Mouse (Mus musculus) thymus, postnatal 36 days (tissue): ENCODE results near the gene Lrrc27.

Experiments used
- DNase-seq, 2 experiments: peaks; one replicate each; pipeline ENCODE4 v3.0.0; 2022; ENCODE audit warnings: mixed read lengths in 2 of 2

The Lrrc27 gene

DNA sequence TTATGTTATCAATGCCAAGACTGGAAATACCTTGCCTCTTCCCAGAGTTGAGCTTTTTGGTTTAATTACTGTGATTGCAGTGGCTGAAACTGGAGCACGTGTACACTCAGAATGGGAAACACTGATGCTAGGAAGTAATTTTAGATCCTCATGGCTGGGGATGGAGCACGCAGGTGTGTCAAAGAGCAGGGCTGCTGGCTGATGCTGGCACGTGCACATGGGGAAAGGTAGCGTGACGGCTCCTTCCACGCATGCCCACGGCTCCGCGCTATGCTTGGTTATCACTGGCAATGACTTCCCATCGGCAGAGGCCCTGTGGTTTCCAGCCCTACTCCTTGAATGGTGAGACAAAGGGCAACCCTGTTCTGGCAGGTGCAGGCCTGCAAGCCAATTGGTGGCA is 63.4 kb downstream of the Lrrc27 start:
- DNase-seq = no peak

GRCm38 (mm10) chr7:139277536-139277935 is 64.7 kb downstream of the Lrrc27 start:
- no peak for DNase-seq

GRCm38 (mm10) chr7:139279571-139279970 is 66.8 kb downstream of the Lrrc27 start:
- no peak for DNase-seq

GRCm38 (mm10) chr7:139280044-139280443 is 67.3 kb downstream of the Lrrc27 start:
- DNase-seq = no peak

DNA sequence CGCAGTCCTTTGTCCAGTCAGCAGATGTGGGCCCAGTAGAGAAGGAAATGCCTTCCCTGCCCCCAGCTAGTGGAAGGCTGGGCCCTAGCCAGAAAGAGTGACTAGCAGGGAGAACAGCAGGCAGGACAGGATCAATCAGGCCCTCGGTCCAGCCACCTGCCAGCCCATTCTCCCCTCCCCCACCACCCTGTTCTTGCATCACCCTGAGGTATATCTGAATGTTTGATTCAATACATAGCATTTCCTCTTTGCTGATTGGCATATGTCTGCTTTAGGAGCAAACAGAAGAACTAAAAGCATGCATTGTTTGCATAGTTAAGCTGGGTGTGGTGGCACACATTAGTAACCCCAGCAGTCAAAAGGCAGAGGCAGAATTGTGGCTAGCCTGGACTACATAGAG is 68.4 kb downstream of the Lrrc27 start:
- no peak for DNase-seq

- DNase-seq = no peak
Observed at GRCm38 (mm10) chr7:139282037-139282436, 69.2 kb downstream of the Lrrc27 start.

DNA sequence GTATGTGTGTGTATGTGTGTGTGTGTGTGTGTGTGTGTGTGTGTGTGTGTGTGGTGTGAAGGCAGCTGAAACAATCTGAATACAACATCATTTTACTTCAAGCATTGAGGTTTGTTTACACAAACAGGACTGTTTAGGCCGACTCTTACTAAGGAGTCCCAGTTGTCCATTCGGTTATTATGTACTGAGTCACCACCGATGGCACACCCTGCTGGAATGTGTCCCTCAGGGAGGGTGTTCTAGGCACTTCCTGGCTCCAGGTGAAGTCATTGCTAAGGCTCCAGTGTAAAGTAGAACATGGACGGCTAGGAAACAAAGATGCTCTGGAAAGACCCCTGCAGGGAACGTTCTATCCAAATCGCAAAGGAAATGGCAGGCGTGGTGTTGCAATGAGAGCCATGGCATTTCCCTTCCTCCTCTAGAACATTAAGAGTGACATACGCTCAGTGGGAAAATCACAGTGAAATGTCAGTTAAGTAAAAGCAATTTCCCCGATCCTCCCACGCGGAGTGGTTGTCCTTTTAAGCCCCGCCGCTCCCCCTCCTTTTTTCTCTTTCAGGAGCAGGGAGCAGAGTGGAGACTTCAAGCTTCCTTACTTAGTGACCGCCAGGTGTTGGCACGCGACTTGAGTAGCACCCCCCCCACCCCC is 72.6 kb downstream of the Lrrc27 start:
- DNase-seq = no peak

DNA sequence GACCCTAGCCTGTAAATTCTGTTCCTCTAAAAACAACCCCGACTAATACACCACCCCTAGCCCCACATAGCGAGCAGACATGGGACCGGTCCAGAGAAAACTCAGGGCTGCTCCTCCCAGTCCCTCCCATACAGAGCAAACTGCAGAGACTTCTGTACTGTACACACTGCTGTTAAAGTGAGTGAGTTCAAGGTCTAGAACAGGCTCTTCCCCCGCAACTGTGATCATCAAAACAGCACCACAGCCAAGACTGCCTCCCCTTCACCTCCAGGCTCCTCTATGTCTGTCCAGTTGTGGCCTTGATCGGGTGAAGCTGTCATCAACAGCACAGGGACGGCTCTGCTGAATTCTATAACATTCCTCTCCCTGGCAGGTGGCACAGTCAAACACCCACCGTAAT is 75.8 kb downstream of the Lrrc27 start:
- no peak for DNase-seq
